Mouse (Mus musculus): ENCODE measurements around the gene Tcte2.

GRCm38 (mm10) chr17:13722434-13722833 is 39.2 kb downstream of the Tcte2 start:
- TF ChIP-seq POLR2A (IDR thresholded peaks at IDR 0.05; ENCODE audit: borderline replicate concordance, insufficient read depth, low read length) (no peak), CTCF (IDR thresholded peaks at IDR 0.05; ENCODE audit: borderline replicate concordance, insufficient read depth, low read depth, low read length) (no peak)

Data from cerebellum, adult 2 months (tissue).